Mouse (Mus musculus) 3134 (cell line): ENCODE measurements around the gene Kansl1l.
A peak's percentile ranks its signal among the peaks of the same experiment; 100 is the strongest.

ENCODE experiments used
- DNase-seq: peaks from one replicate; pipeline ENCODE4 v3.0.0-alpha.2; 2011; ENCODE audit warnings: low spot score; ENCODE audit not compliant: insufficient read length; ENCODE audit errors: extremely low read depth

Gene Kansl1l

GRCm38 (mm10) chr1:66820241-66820640, 2.9 kb upstream of the Kansl1l start:
- no peak for DNase-seq

DNA sequence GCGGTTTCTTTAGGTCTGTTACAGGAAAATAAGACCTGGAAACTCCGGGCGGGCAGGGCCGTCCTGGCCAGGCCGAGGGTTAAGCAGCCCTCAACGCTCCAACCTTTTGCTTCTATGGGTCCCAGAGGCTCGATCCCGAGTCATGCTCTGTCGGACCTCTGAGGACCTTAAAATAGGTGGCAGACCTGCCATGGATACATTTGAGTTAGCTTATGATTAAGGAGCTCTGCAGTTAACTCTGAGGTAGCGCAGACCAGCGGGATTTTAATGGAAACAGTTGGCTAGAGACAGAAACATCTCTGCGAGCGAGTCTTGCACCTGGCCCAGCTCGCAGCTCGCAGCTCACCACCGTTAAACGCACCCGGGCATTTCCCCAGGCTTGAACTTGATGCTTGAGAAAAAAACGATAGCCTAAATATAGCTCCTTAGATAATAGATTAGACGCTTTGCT, 528 bp upstream of the Kansl1l start:
- no peak for DNase-seq

GRCm38 (mm10) chr1:66816837-66817452, 417 bp downstream of the Kansl1l start:
- DNase-seq = peak; percentile 88

DNA sequence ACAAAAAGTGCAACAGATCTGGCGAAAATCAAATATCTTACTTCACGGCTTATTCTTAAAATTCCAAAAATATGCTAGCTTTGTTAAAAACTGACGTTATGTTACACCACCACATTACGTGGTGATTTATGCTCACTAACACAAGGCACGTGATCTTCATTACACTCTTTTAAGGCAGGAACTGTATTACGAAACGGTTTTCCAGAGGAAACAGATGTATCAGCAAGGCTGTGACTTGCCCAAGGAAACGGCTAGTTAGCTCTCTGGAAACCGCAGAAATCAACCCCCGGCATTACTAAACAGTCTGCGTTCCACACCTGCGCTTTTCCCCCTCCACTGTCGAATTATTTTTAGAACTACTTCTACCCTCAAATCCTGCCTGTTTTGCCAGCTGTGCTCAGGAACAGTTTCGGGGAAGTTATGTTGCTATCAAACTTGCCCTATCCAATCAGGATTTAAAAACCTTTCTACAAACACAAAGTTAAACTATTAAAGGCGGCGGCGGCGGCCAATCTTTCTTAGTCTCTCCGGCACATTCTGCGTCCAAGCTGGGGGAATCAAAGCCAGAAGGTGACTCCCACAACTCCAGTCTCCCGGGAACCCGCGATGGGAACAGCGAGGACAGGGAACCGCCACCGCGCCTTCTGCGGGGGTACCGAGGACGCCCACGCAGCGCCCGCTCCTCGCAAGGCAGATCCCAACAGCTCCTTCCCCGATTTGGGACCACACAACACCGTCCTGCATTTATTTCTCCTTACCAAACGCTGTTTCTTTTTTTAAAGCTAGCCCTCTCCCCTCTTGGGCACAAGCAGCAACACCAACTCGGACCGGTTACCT, 1.2 kb downstream of the Kansl1l start:
- DNase-seq = peak; percentile 81

DNA sequence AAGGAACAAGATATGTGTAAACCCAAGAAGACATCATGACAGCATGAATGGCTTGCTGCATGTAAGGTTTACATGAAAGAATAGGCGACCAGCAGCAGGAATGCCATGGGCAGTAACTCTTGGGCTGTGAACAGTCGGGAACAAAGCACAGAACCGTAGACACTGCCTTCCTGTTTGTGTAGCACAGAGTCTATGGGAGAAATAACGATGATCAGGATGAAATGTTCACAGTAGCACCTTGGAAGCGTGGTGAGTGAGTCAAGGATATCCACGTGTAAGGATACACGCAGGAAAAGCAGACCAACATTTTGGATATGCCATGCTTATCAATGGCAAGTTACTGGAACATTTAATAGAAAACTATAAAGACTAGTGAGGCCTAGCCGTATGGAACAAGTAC, 2.6 kb downstream of the Kansl1l start:
- DNase-seq = no peak

DNA sequence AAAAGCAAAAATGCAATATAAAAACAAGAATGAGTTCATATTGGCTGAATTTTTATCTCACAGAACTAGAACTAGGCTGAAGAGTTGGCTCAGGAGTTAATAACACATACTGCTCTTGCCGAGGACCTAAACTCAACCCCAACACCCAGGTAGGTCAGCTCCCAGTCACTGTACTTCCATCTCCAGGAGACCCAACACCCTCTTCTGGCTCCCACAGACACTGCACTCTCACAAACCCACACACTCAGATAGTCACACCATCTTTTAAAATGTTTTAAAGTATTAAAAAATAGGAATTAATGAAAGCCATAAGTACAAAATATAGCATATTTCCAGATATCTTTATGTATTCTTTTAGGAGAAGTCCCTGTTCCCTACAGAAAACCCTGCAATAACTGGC, 4.2 kb downstream of the Kansl1l start:
- no peak for DNase-seq

GRCm38 (mm10) chr1:66806821-66807220, 10.5 kb downstream of the Kansl1l start:
- DNase-seq = no peak

GRCm38 (mm10) chr1:66805408-66805807, 12.0 kb downstream of the Kansl1l start:
- no peak for DNase-seq

DNA sequence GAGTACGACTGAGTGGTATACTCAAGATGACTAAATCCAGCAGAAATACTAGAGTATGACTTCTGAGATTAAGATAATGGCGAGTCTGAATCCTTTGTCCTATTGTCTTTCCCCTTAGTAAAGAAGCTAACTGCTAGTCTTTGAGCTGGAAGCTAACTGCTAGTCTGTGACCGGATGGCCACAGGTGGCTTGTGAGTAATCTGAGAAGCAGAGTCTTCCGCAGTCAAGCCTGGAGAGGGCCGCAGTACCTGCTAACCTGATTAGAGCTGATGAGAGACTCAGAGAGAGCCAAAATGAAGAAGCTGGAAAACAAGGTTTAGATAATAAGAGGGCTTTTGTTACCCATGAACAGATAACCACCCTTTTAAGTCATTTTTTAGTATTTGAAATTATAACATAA, 12.7 kb downstream of the Kansl1l start:
- DNase-seq = no peak

GRCm38 (mm10) chr1:66797962-66798361, 19.4 kb downstream of the Kansl1l start:
- DNase-seq = no peak

- DNase-seq = no peak
Measured at GRCm38 (mm10) chr1:66792838-66793466, 24.4 kb downstream of the Kansl1l start.

- DNase-seq = no peak
Measured at GRCm38 (mm10) chr1:66782296-66782695, 35.1 kb downstream of the Kansl1l start.

DNA sequence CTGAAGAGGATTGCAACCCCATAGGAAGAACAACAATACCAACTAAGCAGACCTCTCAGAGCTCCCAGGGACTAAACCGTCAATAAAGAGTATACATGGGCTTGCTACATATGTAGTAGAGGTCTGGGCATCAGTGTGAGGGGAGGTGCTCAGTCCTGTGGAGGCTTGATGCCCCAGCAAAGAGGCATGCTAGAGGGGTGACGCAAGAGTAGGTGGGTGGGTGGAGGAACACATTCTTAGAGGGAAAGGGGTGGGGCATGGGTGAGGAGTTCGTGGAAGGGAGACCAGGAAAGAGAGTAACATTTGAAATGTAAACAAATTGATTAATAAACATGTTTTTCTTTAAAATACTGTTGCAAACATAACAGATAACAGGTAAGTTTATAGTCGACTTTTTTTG, 36.3 kb downstream of the Kansl1l start:
- DNase-seq = no peak

DNA sequence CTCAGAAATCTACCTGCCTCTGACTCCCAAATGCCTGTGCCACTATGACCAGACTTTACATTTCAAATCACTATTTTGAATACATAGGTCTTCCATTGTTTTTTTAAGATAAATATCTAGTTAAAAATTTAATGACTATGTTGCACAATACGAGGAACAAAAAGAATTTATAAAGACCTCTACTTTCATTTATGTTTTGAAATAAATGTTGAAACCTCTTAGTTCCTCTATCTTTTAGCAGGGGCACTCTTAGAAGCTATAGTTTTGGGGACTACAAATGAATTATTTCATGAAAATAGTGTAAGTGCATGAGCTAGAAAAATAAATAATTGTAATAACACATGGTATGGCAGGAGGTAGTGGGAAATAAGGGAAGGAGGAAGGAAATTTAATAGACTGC, 38.6 kb downstream of the Kansl1l start:
- DNase-seq = no peak

DNA sequence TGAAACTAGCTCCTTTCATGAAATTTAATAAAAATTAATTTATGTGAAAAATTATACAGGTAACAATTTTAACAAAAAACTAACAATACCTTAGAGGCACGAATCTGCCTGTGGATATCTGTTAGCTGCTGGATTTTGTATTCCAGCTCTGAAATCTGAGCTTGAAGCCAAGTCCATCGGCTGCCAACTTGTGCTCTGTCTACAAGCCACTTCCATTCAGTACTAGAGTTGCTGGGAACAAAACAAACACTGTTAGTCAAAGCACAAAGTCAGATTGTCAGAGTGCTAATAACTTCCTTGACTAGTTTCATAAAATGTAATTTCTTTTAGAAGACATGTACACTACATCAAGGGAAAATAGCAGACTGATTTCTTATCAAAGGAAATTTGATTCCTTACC, 39.5 kb downstream of the Kansl1l start:
- no peak for DNase-seq

- no peak for DNase-seq
Measured at GRCm38 (mm10) chr1:66768764-66769163, 48.6 kb downstream of the Kansl1l start.

- DNase-seq = no peak
Measured at GRCm38 (mm10) chr1:66730581-66730980, 86.8 kb downstream of the Kansl1l start.

DNA sequence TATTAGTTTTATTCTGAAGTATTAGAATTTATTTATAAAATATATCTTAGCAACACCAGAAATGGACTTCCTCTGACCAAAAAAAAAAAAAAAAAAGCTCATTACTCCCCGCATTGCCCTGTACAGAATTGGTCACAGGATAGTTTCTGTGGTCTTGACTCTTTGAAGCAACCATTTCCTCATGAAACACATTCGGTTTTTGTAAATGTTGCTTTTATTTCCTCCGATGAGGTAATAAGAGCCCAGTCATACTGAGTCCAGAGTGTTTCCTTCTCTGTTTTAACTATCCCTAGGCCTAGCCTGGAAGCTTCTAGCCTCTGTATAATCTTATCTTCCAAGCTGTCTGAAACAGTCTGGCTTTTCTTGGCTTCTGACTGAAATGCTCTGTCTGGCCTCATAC, 104.5 kb downstream of the Kansl1l start:
- DNase-seq = no peak

DNA sequence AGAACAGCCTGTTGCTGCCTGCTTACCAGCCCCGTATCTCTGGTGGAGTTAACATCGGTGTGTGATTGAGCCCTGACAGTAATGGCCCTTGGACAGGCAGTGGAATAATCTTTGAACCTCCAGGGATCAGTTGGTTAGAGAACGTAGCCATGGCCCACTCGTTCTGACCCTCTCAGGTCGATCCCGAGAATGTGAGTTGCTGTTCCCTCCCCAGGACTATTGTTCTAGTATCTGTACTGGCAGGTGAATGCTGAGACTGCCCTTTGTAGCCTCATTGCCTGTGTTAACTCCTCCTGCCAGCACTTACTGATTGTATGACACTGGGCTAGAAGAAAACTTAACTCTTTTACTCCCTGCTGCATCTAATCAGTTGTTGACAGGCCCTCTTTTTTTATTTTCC, 112.8 kb downstream of the Kansl1l start:
- DNase-seq = no peak

DNA sequence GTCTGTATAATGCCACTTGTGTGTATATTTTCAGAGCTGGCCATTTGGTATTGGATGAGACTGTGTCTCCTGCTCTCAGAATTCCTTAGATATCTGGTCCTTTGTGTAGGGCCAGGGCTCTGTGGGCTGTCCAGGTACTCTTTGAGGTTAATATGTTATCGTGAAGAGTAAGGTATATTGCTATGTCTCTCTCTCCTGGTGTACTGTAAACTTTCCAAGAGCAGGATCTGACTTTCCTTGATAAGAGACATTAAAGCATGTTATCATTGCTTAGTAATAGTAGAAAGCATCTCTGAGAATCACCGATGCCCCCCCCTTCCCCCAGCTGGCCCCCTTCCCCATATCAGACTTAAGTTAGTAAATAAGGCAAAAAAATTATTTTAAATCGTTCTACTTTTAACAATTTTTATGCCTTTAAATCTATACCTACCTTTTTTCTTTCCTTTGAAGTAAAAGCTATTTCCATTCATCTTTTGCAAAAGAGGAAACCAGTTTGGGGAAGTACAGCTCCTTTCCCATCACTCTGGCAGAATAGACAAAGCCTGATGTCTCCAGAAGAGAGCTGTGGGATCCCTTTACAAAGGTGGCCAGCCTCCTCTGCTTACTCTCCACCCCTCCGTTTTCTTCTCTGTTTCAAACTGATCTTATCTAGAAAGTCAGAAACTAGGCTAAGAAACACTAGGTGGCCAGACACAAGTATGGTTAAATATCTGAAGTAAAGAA, 114.6 kb downstream of the Kansl1l start:
- DNase-seq = no peak

- no peak for DNase-seq
Measured at GRCm38 (mm10) chr1:66701576-66701940, 115.8 kb downstream of the Kansl1l start.
